Mouse (Mus musculus) thymus, postnatal 25 days (tissue): ENCODE results near the gene Cad.

Experiments
- DNase-seq: peaks from one replicate; pipeline ENCODE4 v3.0.0; 2022

The Cad gene

DNA sequence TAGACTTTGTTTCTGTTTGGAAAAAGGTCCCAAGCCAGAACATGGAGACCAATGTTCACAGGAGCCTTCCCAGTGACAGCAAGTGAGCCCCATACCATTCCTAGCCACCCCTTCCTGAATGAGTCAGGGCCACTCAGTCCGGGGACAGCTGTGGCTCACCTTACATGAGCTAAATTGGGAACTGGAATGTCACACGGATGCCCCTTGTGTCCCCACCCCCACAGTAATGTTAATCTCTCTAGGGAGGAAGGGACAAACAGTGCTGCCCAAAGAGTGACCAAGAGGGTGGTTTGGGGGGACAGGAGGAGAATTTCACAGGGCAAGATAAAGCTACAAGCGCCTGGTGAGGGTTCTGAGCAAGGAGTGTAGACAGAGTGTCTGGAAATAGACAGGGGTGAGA is 61.8 kb downstream of the Cad start, which contains the start of gene Trim54:
Gene Trim54 (plus strand): TSS at position 359 of the 400 bp plus-strand sequence.
- DNase-seq, result no peak

DNA sequence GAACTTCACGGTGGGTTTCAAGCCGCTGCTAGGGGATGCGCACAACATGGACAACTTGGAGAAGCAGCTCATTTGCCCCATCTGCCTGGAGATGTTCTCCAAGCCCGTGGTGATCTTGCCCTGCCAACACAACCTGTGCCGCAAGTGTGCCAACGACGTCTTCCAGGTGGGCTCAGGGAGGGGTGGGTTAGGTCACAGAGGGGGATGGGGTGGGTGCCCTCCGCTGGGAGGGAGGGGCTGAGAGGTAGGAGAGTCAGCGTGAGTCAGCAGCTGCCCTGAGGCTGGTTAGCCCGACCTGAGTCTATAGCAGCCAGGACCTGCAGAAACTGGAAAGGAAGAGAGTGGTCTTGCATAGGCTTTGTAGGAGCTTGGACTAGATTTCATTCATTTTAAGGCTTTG is 62.3 kb downstream of the Cad start:
- DNase-seq, result no peak

DNA sequence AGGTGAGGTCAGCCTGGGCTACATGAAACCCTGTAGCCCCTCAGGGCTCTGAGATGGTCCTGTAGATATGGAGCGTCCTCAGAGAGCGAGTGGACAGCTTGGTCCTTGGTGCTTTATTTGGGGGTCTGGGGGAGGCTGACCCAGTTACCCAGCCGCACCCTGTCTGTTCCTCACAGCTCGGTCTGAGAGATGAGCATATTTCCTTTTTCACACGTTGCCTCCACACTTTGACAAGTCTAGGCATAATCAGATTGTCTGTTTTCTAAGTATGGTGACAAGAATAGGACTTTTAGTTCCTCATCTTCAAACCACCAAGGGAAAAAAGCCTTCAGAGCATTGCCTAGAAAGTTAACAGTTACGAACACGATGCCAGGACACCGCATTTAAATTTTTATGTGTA is 66.5 kb downstream of the Cad start:
- no peak for DNase-seq

DNA sequence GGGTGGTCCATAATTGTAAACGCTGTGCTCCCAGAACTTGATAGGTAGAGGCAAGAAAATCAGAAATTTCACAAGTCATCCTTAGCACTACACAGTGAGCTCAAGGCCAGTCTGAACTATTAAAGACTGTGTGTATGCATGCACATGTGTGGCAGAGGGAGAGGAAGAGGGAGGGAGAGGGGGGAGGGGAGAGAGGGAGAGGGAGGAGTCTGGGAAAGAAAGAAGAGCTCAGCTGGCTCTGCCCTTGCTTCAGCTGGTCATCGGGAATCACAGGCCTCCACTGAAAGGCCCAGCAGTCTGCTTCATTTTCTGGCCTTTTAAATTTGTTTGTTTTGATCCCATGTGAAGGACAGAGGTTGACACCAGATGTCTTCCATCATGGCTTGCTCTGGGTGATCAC is 68.9 kb downstream of the Cad start:
- no peak for DNase-seq

DNA sequence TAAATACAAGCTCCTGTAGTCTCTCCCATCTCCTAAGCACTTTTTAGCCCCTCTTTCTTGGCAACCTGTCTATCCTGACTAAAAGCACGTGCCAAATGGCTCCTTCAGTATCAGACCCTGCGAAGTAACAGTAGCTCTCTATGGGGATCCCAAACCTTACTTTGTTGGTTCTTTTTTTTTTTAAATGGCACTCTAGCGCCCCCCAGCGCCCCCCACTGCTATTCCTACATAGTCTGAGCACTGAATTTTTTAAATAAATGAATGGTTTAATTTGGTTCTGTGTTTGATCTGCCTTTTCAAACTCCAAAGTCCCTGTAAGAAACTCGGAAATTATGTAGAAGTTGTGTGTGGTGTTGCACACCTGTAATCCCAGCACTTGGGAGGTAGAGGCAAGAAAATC is 71.5 kb downstream of the Cad start:
- DNase-seq, result no peak
